Mouse (Mus musculus) embryo, embryonic 11.5 days (tissue): Measurements from ENCODE around the gene Commd8.

Experiments used
- DNase-seq: peaks from one replicate; pipeline ENCODE4 v3.0.0-alpha.2; 2012; ENCODE audit warnings: low read depth, low spot score

Gene Commd8

DNA sequence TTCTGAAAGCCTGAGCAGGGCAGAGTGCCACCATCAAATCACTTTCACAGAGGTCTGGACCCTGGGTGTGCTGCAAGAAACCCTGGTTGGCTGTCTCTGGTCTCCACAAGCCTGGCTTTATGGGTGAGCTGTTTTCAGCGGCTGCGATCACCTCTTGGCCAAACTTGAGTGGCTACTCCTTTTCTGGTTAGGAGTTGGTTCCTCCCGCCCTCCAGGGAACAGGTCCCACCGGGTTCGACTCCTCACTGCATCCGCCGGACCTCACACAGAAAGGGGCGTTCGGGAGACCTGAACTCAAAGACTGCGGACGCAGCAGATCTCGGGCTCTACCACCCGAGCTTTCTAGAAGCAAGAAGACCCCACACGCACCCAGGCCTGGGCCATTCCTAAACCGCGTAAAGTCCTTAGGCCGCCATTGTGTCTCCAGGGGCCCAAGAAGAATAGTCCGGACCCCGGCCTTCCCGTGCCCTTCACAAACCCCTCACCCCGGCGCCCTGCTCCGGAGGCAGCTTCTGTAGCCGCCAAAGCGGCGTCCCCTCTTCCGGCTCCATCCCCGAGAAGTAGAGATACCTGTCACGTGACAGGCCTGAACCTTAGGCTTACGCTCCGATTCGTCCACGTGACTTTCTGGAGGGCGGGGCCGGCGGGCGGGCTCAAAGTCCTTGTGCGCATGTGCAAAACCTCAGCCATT lies at the start of gene Commd8:
Gene Commd8, minus strand, starts transcription at position 596 of the 691 bp plus-strand sequence.
- DNase-seq = peak; percentile 91

DNA sequence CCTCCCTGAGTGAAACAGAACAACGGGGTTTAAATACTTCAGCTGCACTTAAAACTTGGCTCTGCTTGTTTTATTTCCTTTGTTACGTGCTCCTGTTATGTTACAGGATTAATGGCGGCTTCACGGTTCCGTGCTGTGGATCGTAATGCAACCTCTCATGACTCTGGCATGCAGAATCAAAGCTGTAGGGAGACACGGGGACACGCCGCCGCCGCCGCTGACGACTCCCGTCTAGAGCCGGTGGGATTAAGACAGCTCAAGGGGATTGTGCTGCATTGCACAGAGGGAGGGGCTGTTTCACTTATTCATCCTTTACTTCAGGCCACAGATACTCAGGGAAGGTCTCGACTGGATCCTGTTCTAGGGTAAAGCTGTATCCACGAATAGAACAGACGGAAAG lies 43.8 kb upstream of the Commd8 start:
- DNase-seq = no peak

DNA sequence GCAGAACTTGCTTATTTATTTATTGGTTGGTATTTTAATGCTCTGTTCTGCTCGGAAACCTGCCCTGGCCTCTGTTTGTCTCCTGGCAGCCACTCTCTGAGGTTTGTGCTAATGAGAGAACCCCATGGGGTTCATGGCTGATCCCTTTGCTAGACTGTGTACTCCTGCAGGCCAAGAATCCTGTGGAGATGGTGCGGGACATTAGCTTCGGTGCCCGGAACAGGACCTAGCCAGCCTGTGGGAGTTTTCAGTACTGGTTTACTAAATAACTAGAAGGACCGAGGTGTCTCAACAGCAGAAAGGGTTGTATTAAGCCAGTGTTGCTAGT lies 42.8 kb upstream of the Commd8 start:
- DNase-seq = no peak

DNA sequence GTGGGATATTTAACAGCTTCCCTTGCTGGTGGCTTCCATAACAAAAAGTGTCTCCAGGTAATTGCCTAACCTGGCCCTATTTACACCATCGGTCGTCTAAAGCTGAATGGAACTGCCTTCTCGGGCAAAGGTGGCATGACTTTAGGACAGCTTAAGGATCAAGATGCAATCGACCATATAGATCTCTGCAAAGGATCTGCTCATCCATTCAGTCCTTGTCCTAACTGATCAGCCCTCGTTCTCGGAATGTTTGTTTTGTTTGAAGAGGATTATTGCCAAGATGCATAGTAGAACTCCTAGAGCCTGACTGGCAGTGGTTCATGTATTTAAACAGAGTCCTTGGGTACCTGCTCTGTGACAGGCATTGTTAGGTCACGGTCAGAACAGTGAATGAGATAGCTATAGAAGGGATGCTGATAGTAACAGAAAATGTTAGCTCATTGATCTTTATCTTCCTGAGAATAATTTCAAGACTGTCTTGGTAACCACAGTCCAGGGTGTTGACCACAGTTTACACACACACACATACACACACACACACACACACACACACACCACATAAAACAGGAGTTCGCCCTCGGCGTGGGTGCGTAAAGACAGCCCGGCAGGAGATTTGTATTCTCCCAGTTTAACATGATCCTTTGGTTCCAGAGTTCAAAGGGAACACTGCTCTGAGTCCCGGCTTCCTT lies 42.3 kb upstream of the Commd8 start:
- DNase-seq = no peak

DNA sequence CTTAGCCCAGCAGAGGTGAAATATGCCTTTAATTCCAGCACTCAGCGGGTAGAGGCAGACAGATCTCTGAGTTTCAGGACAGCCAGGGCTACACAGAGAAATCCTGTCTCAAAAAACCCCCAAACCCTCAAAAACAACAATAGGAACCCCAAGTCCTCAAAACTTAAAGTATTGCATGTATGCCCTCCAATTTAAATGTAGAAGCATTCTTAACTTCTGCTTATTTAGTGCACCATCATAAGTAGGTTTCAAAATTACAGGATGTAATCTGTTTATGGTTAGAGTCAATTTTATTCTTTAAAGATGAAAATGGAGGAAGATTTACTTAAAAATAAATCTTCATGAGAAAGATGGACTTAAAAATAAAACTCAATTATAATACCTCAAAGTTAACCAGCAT lies 40.5 kb upstream of the Commd8 start:
- DNase-seq = no peak

DNA sequence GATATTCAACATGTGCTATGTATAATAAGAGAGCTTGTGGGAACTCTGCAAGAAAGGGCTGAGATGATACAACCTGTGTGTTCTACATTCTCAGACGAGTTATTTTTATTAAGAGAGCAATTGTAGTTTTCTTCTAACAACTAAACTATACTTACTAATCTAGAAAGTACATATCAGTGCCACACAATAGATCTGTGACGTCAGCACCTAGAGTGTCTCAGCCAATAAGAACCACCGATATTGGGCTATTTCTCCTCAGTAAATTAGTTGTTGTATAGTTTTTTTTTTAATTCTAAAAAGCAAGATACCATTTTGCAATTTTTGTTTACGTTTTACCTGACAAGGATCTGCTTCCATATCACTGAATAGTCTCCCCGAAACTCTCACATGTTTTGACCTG lies 37.3 kb upstream of the Commd8 start:
- DNase-seq = no peak

DNA sequence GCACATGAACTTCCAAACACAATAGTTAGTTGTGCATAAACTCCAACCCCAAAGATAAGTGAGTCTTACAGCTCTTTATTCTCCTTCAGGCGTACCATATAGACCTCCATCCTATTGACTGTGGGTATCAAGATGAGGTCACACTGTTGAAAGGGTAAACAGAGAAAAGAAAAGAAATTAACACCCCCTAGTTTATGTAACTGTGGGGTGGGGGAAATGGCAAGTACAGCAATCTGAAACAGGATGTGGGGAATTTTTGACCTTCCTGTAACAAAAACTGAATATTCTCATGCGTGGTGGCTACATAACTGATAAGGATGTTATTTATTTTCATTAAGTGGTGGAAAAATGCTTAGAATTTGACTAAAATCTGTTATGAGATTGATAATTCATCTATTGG lies 36.5 kb upstream of the Commd8 start:
- no peak for DNase-seq

DNA sequence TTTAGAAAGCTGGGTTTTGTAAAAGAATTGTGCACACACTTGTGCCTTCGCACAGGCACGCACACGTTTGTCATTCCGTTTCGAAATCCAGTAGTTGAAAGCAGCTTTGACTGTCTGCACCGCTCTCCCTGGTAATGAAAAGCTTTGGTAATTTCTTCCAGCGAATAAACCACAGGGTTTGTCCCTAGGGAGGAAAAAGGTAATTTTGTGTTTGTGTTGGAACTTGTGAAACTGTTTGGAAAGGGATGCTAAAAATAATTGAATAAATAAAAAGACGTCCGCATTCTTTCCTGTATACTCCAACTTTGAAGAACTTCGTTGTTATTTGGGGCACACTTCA lies 35.7 kb upstream of the Commd8 start:
- DNase-seq = no peak

DNA sequence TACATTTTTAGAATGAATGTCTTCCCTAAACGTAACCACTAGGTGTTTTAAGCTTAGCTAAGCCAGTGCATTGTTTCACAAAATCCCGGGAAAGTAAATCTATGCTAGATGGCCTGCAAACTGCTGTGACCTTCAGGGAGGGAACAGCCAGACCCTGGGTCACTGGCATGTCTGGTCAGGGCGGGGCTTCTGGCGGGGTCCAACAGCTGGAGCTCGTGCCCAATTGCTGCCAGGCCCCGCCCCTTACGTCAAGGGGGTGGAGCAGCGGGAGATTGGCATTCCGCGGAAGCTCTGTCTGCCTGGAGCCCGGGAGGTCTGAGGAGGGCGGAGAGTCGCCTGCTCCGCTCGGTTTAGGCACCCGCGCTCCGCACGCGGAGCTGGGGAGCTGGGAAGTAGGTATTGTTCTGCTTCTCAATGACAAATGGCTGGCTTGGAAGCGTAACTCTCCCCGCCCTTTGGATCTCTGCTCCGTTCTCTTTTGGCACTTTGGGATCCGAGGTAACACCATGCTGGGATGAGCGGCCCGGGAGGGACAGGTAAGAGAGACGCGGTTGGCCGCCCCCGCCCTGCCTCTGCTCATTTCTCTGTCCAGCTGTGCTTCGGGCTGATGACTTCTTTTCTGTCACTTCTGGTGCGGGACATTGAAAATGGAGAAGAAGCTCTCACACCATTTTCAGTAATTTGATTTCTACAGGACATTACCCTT lies 35.2 kb upstream of the Commd8 start:
- DNase-seq = peak; percentile 88

DNA sequence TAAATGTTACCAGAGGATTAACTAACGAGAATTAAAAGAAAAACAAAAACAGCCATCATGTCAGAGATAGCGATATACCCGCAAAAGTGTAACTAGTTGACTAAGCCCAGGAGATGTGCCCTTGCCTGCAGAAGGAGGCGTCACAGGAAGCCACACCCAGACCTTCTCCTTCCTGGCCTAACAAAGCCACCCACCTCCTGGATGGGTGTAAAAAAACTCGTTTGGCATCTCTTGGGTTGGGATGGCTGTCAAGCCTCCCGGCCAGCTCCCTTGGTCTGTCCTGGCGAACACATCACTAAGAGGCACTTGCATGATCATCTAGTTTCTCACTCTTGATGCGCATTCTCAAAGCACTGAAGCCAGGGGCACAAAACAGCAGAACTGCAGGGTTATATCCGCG lies 34.0 kb upstream of the Commd8 start:
- DNase-seq = no peak

DNA sequence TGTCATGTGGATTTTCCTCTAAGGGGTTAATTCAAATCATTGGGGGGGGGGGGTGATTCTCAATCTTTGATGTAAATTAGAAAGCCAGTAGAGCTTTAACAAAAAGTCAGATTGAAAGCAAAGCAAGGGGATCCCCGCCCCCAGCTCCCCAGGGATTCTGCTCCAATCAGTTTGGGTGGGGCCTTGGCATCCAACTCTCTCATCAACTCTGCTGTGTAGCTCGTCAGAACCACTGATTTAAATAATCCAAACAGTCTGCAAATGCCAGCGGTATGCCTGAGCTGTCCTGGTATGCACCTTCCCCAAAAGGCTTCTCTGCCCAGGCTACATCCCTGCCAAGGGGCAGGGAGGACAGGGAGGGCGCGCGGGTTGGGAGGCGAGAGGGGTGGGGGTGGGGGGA lies 33.6 kb upstream of the Commd8 start:
- DNase-seq = no peak

DNA sequence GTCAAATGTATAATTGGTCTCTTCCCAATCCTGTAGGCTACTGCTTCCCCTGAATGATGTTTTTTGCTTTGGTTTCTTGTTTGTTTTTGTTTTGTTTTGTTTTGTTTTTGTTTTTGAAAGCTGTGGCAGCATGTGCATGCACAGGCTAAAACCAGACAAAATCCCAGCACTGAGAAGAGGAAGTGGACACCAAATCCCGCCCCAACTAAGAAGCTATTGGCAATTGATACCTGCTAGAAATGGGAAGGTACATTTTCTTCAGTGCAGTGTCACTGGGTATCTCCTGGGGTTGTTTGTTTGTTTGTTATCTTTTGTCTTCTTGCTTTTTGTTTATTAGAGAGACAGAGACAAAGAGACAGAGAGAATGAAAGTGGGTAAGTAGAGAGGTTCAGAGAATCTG lies 27.5 kb upstream of the Commd8 start:
- no peak for DNase-seq

DNA sequence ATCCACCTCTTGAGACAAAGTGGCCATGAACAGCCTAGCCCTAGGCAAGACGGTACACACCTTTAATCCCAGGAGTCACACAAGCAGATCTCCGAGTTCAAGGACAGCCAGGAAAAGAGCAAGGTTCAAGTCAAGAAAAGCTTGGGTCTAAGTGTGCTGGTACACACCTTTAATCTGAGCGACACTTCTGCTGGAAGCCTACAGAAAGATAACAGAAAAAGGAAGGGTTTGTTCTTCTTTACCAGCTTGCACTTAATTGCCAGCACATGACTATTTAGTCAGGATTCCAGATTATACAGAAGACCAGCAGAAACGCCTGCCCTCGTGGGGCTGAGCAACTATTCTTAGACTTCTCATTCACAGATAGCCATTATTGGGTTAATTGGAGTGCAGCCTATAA lies 23.9 kb upstream of the Commd8 start:
- DNase-seq = no peak

DNA sequence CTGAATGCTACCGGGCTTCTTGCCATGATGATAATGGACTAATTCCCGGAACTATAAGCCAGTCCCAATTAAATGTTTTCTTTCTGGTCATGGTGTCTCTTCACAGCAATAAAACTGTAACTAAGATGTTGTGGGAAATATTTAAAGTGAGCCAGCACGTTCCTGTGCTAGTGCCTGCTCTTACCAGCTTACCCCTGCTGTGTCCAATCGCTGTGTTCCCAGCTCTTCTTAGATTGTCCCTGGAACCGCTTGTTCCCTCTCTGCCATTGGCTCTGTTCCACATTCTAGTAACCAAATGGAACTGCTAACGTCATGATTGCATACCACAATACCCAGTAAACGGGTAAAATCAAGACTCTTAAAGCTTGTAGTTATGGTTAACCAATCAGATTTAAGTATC lies 23.2 kb upstream of the Commd8 start:
- no peak for DNase-seq

DNA sequence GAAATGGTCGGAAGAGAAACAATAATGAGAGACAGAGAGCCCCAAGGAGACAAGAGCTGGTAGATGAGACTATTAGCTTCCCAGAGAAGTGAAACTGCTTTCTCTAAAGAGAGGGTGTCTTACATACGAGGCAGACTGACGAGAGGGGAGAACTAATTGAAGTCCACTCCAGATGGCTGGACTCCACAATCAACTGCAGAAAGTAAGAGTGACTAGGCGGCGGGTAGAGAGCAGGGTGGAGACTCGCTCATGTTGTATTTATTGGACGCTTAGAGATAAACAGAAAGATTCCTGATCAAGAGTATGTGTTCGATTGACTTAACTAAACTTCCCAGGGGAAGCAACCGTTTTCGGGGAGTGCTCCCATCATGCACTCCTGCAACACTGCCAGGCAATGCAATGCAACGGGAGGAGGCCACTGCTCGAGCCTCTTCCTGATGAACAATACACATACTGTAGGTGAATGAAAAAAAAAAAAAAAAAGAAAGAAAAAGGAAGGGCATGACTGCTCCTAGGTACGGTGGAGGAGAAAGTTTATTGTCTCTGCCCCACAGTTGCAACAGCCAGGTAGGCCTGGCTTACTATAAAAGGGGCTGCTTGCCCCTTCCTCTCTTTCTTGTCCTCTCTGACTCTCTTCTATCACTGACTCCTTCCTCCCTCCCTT lies 16.6 kb upstream of the Commd8 start:
- DNase-seq = no peak

DNA sequence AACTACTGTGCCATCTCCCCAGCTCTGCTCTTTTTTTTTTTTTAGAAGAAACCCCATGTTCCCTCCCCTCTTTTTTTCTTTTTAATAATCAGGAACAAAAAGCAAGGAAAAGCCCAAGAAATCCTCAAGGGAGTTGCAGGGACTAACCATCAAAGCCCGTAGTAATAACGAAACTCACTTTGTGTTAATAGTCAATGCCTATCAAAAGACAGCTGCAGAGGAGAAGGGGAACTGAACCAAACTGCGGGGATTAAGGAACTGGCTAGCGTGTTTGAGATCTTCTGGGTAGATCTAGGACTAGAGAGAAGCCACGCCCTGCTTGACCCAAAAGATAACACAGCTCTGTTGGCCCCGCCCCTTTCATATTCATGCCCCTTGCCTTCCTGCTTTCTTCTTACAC lies 15.9 kb upstream of the Commd8 start:
- no peak for DNase-seq

DNA sequence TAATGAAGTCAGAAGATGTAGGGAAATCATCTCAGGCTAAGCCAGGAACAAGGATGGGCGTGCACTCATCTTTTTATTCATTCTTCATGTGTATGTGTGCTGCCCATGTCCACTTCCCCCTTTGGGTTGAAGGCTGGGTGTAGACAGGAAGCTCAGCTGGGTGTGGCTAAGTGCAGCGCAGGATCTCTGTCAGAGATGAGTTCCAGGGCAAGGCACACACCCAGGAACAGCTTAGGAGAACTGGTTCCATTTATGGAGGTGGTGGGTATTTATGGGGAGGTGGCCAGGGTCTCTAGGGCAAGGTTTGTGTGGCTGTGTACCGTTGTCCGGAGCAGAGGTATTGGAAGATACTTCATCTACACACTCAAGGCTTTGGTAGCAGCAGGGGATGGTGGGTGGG lies 14.8 kb upstream of the Commd8 start:
- DNase-seq = no peak

DNA sequence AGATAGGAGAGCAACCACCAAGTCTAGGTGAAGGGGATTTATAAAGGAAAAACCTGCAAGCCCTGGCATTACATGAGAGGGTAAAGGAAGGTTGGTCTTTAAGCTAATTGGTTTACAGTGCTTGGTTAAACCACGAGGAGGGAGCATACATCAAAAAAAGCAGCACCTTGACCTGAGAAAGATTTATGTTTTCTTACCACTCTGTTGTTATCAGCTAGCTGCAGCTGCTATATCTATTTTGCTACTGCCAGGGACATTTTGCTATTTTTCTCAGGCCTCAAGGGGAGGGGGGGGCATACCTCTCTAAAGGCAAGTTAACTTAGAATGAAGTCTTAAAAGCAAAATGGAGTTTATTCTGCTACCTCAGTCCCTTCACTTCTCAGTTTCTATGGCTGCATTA lies 13.2 kb upstream of the Commd8 start:
- DNase-seq = no peak

DNA sequence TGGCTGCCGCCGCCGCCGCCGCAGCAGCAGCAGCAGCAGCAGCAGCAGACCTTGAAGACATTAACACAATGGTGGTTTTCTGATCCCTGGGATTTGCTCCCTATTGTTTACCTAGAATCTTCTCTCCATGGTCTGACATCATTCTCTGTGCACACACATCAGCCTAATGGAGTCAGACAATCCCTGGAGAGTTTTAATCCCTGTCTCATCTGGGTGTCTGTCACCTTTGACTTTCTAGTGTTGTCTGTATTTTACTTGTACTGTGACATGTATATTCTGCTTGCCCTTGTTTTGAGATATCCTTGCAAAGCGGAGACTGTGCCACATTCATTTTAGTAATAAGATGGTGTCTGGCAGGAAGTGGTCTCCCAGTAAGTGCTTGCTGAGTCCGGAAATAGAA lies 7.5 kb upstream of the Commd8 start:
- DNase-seq = no peak

DNA sequence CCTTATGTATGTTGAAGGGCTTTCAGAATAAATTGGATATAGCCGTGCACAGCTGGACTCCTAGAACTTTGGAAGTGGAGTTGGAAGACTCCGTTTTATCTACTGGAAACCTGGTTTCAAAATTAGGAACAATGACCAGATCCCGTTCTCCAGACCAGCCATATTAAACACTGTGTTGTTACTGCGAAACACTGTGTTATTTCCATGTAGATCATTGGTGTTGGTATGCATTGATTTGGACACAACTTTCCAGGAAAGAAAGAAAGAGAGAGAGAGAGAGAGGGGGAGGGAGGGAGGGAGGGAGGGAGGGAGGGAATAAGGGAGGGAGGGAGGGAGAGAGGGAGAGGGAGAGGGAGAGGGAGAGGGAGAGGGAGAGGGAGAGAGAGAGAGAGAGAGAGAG lies 7.1 kb upstream of the Commd8 start:
- DNase-seq = no peak

DNA sequence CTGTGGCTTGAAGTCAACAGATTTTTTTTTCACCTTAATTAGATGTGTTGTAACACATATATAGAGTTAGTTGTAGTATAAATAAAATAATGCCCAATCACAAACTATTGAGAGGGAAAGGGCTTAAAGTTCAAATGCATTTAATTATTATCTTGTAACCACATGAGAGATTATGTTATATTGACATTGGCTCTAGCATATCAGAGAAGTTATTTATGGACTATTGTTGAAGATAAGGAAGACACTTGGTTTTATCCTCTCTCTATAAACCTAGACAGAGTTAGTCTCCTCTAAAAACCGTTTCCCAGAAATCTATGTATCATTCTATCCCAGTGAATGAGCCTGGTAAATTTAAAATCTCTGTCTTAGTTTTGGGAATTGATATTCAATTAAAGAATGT lies 5.5 kb upstream of the Commd8 start:
- no peak for DNase-seq

DNA sequence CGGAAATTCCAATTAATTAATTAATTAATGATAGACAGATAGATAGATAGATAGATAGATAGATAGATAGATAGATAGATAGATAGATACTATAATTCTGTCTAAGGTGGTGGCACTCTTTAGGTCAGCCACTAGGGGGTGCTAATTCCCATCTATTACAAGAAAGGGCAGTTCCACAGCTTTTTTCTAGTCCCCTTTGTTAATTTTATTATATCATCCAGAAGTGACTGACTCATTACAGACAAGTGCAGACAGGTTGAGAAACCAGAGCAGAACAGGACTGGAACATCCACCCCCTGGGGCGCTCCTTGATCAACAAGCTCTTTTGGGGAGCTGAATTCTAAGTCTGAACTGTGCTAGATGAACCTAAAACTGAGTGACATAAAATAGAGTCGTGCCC lies 4.7 kb upstream of the Commd8 start:
- peak; percentile 32 for DNase-seq

DNA sequence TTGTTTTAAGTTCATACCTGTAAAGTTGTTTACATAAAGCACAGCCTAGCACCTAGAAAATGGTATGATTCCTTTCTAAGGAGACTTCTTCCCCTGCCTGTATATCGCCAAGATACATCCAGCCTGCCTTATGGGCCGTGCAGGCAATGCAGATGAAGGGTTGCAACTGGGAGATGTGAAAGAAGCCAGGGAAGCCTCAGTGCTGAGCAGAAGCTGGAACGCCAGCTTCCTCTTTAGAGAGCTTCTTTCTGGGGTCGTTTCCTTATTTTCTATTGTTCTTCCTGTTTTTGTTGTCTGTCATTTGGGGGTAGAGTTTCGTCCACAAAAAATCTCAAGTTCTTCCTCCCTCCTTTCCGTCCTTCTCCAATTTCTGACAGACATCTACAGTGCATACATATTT lies 2.1 kb upstream of the Commd8 start:
- no peak for DNase-seq
